15 mouse cellular contexts compared by ENCODE assay signal in the genomic region with DNA sequence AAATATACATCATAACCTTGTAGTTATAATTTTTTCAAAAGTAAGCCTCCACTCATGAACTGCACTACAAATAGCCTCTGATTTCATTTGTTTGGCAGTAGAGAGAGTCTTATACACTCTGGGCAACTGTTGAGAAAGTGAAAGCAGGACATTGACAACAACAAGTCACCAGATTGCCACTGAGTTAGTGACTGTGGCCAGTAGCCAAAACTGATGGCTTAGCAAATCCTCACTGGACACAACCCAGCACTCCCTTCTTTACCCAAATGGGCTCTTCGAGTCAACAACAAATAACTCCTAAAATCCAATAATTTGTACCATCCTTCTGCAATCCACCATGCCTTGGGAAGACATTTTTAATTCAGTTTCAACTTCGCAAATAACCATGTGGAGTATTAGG.
"Had no signal": no experiment of that assay in that cellular context is flagged by ENCODE, and none has a peak within 500 bp of the region (broad histone marks: within the 10 kb centered on the region; RNA-seq: fewer than 3 reads in every experiment).

No protein-coding gene starts in this region.

- ATAC-seq: hindbrain, postnatal 0 days; intestine, embryonic 16.5 days; liver, embryonic 12.5 days had no signal

- DNase-seq: gastrocnemius, postnatal 14 days; gastrocnemius, postnatal 36 days; heart, adult 11 months; heart, adult 2 months; heart, postnatal 14 days; heart, postnatal 36 days; kidney, adult 11 months; kidney, adult 2 months; kidney, adult 9 months; kidney, postnatal 14 days; kidney, postnatal 36 days; liver had no signal
